Mouse (Mus musculus) C2C12 (cell line): ENCODE results near the gene Tmem206. TPM values are rescaled to one million over a fixed set of nuclear protein-coding genes. Genes with fewer than 3 reads are reported as not detected.

Experiments
- H3K27me3 ChIP-seq: one replicate; pipeline ENCODE4 v1.6.1; 2011; ENCODE audit not compliant: control insufficient read depth, insufficient read depth, insufficient read length
- H3K36me3 ChIP-seq: one replicate; pipeline ENCODE4 v1.6.1; 2011; ENCODE audit not compliant: control insufficient read depth, insufficient read depth
- H3K4me3 ChIP-seq: one replicate; pipeline ENCODE4 v1.5.1; 2011; ENCODE audit warnings: mild to moderate bottlenecking, control low read depth; ENCODE audit not compliant: poor library complexity, insufficient read depth, severe bottlenecking
- H3K79me2 ChIP-seq: one replicate; pipeline ENCODE4 v1.6.1; 2011; ENCODE audit not compliant: control insufficient read depth, insufficient read depth
- H3K79me3 ChIP-seq: one replicate; pipeline ENCODE4 v1.6.1; 2011; ENCODE audit warnings: low read depth, control low read depth
- H3ac ChIP-seq: one replicate; pipeline ENCODE3; 2011; ENCODE audit warnings: low read depth; ENCODE audit not compliant: control insufficient read depth, insufficient read length
- CEBPB ChIP-seq: IDR thresholded peaks from one replicate; pipeline ENCODE4 v1.6.1; 2011; ENCODE audit warnings: low read depth, mild to moderate bottlenecking, control low read depth, moderate library complexity
- CTCF ChIP-seq: IDR thresholded peaks from one replicate; pipeline ENCODE4 v1.5.1; 2011; ENCODE audit not compliant: control insufficient read depth, insufficient read depth, insufficient read length
- FOSL1 ChIP-seq: IDR thresholded peaks from one replicate; pipeline ENCODE4 v1.8.0; 2011; ENCODE audit warnings: mild to moderate bottlenecking, low read length; ENCODE audit not compliant: poor library complexity, insufficient read depth, severe bottlenecking
- MAX ChIP-seq: IDR thresholded peaks from one replicate; pipeline ENCODE4 v1.6.1; 2011; ENCODE audit warnings: mild to moderate bottlenecking, control low read depth
- MYOD1 ChIP-seq: IDR thresholded peaks from one replicate; pipeline ENCODE4 v1.6.1; 2011; ENCODE audit warnings: low read depth; ENCODE audit not compliant: control insufficient read depth, insufficient read length
- MYOG ChIP-seq: IDR thresholded peaks from one replicate; pipeline ENCODE4 v1.6.1; 2011; ENCODE audit not compliant: control insufficient read depth, insufficient read length; ENCODE audit errors: extremely low read depth
- USF1 ChIP-seq: IDR thresholded peaks from one replicate; pipeline ENCODE4 v1.6.1; 2011; ENCODE audit warnings: low read depth, mild to moderate bottlenecking, control low read depth, moderate library complexity
- polyA plus RNA-seq: library from polyadenylated mRNA; unstranded; fragments of >200 nt; fragmentation: generic; extraction: Trizol; gene quantifications from one replicate; pipeline ENCODE4 v1.2.1, GENCODE M21; 2012; ENCODE audit warnings: missing spikeins

Gene Tmem206
- polyA plus RNA-seq, 1 experiment = 9.8 TPM

DNA sequence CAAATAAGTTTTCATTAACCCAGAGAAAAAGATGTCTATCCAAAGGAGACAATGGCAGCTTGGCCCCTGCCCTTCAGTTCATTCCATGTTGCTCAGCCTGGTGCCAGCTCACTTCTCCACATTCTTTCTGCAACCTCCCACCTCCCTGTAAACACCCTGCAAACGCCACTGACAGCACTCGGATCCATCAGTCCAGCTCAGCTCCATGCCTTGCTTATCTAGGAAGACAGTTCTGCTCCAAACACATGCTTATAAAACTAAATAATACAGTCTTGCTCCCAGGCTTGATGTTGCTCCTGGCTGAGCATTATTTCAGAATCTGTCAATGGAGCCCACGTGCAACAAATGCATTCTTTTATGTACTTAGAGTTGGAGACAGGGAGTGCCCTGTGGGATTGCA lies 29.9 kb upstream of the Tmem206 start:
- Histone ChIP-seq H3ac (no peak overlapping the region), H3K79me2 (no peaks in the 10 kb centered on the region), H3K27me3 (no peaks in the 10 kb centered on the region), H3K4me3 (no peak overlapping the region), H3K36me3 (no peaks in the 10 kb centered on the region), H3K79me3 (no peaks in the 10 kb centered on the region)
- no peak for TF ChIP-seq MAX
- TF ChIP-seq USF1 = no peak
- TF ChIP-seq CTCF = no peak
- TF ChIP-seq MYOG = no peak
- no peak for TF ChIP-seq CEBPB
- TF ChIP-seq FOSL1 = no peak
- no peak for TF ChIP-seq MYOD1

DNA sequence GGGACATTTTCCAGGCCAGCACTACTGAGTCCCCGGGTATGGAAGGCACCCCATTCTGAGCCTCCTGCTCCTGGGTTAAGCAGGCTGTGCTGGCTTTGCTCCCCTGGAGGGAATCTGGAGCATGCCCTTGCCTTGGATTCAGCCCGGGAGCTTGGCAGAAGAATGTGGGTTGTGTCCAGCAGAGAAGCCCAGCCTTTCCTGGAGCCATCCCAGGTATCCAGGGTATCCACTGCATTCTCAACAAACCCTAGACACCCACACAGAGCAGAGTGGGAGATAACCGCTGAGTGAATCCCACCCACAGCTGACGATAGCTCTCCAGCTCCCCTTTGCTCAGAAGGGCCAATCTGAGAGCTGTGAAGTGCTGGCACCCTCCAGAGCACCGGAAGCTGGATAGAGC lies 29.3 kb upstream of the Tmem206 start:
- no peaks in the 10 kb centered on the region for H3K79me2 ChIP-seq
- no peaks in the 10 kb centered on the region for H3K36me3 ChIP-seq
- no peak overlapping the region for H3ac ChIP-seq
- TF ChIP-seq MYOD1 (no peak), CTCF (no peak), FOSL1 (no peak), CEBPB (no peak), MYOG (no peak), USF1 (no peak), MAX (no peak)
- H3K27me3 ChIP-seq = no peaks in the 10 kb centered on the region
- no peaks in the 10 kb centered on the region for H3K79me3 ChIP-seq
- H3K4me3 ChIP-seq = no peak overlapping the region

GRCm38 (mm10) chr1:191298304-191298703 lies 27.4 kb upstream of the Tmem206 start:
- TF ChIP-seq CEBPB = no peak
- no peak for TF ChIP-seq MYOG
- no peak for TF ChIP-seq MAX
- Histone ChIP-seq H3ac (no peak overlapping the region), H3K79me2 (no peaks in the 10 kb centered on the region), H3K27me3 (no peaks in the 10 kb centered on the region), H3K4me3 (no peak overlapping the region), H3K79me3 (no peaks in the 10 kb centered on the region), H3K36me3 (no peaks in the 10 kb centered on the region)

- Histone ChIP-seq H3K27me3 (no peaks in the 10 kb centered on the region), H3ac (no peak overlapping the region), H3K79me3 (no peaks in the 10 kb centered on the region), H3K79me2 (no peaks in the 10 kb centered on the region), H3K36me3 (no peaks in the 10 kb centered on the region), H3K4me3 (no peak overlapping the region)
- no peak for TF ChIP-seq MAX
- peak; percentile 54 for TF ChIP-seq MYOD1
- TF ChIP-seq CTCF = peak; percentile 59
Measured at GRCm38 (mm10) chr1:191299215-191299942, 26.3 kb upstream of the Tmem206 start.

- no peaks in the 10 kb centered on the region for H3K79me2 ChIP-seq
- no peaks in the 10 kb centered on the region for H3K79me3 ChIP-seq
- no peak overlapping the region for H3K4me3 ChIP-seq
- H3ac ChIP-seq = no peak overlapping the region
- H3K27me3 ChIP-seq = no peaks in the 10 kb centered on the region
- TF ChIP-seq MYOG (no peak), USF1 (no peak), FOSL1 (no peak), MAX (no peak), CEBPB (no peak), MYOD1 (no peak), CTCF (no peak)
- no peaks in the 10 kb centered on the region for H3K36me3 ChIP-seq
Measured at GRCm38 (mm10) chr1:191301903-191302302, 23.8 kb upstream of the Tmem206 start.

- no peaks in the 10 kb centered on the region for H3K36me3 ChIP-seq
- no peaks in the 10 kb centered on the region for H3K79me3 ChIP-seq
- no peak for TF ChIP-seq CTCF
- no peak for TF ChIP-seq CEBPB
- TF ChIP-seq MAX = no peak
- no peak for TF ChIP-seq MYOD1
- TF ChIP-seq USF1 = no peak
- no peak for TF ChIP-seq MYOG
- TF ChIP-seq FOSL1 = no peak
Measured at GRCm38 (mm10) chr1:191303736-191304135, 22.0 kb upstream of the Tmem206 start.

More at GRCm38 (mm10) chr1:191303736-191304135, 22.0 kb upstream of the Tmem206 start:
- H3K27me3 ChIP-seq = no peaks in the 10 kb centered on the region
- no peaks in the 10 kb centered on the region for H3K79me2 ChIP-seq
- no peak overlapping the region for H3ac ChIP-seq
- no peak overlapping the region for H3K4me3 ChIP-seq
